Mouse (Mus musculus) heart, adult 18-20 months (tissue): ENCODE data around the gene Sox2. TPM values are rescaled to one million over a fixed set of nuclear protein-coding genes. Genes with fewer than 3 reads are reported as not detected.
A peak's percentile ranks its signal among the peaks of the same experiment; 100 is the strongest.

Experiments
- DNase-seq, 2 experiments: peaks; one replicate each; pipeline ENCODE4 v3.0.0; 2021 to 2022; ENCODE audit warnings: mixed read lengths in 1 of 2
- total RNA-seq, 2 experiments: library from RNA; stranded (reverse); gene quantifications; 2 replicates each; pipeline ENCODE4 v1.2.3; 2021

Gene Sox2
- total RNA-seq, 2 experiments from 2014 or later: 0.67 TPM; not detected in 1

DNA sequence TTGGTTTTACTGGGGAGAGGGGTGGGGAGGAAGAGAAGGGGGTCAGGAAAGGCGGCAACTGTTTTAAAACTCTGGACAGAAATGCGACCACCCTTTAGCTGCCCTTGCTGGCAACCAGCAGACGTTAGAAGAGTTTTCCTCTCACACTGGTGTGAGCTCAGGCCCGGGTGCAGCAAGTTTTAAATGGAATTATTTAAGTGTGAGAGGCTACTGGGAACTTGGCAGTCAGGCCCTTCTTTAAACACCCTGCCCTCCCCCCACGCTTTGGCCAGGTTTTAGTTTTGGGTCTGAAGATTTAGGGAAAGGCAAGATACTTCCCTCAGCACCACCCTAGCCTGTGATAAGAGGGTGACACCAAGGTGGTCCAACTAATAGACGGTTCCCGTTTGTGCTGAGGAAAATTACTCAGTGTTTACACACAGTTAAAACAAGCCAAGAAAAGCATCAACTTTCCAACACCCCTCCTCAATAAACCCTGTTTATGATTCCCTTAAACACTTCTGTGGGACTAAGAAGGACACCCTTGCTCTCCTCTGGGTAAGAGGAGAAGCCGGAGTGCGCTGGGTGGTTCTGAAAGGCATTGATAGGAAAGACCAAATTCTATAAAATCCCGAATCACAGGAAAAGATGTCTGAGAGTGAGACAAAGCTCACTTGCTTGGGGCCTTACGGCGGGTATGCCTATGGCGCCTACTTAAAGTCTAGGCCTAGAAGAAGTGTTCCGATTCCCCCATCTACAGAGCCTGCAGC is 10.5 kb downstream of the Sox2 start:
- no peak for DNase-seq

DNA sequence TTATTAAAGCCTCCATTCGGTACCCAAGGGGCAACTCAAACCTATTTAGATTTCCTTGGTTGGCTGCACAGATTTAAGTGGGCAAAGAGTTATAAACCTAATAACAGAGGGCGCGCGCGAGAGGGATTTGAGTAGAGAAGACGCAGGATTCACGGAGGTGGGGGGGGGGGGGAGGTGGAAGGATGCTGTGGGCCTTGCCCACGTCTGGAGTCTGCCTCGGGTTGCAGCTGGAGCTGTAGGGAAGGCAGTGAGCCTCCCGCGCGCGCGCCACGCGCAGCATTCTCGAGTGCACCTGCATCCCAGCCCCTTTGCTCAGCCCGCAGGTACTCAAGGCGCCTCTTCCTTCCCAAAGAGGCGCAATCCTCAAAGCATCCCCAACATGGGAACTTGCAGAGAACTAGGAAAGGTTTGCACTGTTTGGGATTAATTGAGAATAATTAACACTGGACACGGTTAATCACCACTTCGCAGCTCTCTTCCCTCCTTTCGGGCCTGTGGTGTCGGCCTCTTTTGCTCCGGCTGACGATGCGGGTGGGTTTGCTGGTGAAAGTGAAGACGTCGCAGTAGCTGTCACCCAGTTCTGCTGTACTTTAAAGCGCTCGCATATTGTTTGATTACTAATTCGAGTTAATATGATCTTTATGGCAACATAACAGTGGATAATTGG is 11.3 kb downstream of the Sox2 start:
- DNase-seq: no peak

DNA sequence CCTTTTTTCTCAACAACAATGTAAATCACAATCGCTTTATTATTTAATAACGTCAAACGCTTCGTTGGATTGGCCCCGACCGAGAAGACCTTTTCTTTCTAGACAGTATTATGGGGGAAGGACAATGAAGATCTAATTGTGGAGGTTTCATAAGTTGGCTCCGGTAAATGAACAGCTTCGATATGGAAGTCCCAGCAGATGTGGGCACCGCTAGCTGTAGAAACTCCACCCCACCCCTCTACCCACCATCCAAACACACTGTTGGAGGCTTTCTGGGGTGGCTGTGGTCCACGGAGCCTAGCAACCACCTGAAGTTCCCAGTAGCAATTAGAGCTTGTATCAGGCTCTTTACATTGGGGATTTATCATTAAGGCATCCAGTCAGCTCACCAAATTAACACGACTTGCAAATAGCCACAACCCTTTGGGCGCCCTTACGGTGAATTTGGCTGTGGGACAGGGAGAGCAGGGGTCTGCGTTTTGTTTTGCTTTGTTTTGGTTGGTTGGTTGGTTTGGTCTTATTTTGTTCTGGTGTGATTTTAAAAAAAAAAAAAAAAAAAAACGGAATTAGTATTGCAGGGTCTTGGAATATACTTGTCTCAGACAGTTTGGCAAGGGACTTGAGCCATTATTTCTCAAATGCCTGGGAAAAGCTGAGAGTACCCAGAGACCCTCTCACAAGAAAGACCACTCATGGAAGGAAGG is 12.0 kb downstream of the Sox2 start:
- peak in 1 of 2 experiments; percentile 9 for DNase-seq

DNA sequence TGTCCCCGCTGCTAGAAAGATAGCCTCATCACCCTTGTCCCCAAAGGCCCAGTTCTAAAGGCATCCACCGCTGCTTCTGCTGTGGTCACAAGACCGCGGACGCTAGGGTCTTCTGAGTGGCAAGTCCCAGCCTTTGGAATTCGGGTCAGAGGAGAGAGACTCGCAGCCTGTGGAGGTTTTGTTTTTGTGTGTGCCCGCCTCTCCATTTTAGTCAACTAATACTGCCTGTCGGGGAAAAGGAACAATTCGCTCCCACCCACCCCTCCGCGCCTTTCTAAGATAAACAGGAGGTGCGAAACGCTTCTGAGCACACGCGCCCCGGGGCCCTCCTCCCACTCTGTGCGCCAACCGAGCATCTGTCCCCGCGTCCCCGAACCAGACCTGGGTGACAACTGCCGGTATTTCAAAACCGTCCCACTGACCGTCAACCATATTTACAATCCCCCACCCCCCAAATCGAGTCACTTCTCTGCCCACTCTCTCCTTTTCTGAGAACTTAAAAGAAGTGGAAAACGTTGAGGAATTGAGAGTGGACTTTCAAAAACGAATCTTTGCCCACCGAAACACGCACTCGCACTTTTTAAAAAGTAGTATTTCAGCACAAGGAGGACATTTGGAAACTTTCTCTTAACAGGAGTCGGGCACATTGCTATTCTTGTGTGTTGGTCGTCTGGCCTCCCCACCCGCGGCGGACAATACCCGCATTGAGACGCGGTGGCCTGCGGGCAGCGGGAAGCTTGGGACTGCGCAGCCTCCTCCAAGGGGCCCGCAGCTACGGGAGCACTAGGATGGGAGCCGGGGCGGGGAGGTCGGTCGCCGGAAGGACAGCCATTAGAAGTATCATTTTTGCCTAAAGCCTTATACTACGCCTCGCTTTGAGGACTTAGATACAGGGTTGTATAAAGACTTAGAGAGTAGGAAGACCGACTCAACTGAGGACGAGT is 12.8 kb downstream of the Sox2 start:
- peak in 1 of 2 experiments; percentile 17 for DNase-seq

DNA sequence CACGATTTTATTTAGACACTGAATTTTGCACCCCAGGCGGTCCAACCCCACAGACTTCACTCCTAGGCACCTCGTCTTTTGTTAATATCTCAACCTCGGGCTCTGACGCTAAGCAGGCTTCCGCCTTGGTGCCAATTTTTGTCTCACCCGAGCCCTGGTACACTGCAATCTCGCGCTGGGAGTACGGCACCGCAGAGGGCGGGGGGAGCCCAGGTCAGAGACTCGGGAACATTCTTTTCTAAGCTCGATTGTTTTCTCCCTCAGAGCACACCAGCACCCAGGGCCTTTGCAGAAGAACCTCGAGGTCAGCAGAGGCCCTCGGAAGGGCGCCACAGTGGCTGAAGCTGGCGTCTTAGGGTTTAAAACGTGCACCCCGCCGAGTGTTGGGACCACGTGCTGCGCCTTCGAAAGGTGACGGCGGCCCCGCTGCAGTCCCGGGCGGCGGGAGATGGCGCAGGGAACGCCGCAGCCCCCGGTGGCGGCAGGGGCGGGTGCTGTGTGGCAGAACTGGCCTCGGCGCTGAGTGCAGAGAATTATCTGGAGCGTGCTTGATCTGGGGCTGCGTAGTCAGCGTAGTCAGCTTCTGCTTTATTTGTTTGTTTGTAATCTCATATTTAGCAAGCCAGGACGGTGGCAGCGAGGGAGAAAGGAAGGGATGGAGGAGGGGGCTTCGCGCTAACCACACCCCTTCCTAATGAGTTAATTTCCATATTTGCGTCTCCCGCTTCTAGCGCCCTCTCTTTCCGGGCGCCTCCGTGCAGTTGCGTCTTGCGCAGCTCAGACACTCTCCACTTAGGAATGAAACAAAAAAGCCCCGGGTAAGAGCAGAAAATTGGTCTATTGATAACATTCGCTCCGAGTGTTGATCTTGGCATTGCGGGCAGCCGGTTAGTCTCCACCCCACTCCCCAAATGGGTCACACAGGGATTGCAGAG is 13.8 kb downstream of the Sox2 start:
- peak in 1 of 2 experiments; percentile 13 for DNase-seq

DNA sequence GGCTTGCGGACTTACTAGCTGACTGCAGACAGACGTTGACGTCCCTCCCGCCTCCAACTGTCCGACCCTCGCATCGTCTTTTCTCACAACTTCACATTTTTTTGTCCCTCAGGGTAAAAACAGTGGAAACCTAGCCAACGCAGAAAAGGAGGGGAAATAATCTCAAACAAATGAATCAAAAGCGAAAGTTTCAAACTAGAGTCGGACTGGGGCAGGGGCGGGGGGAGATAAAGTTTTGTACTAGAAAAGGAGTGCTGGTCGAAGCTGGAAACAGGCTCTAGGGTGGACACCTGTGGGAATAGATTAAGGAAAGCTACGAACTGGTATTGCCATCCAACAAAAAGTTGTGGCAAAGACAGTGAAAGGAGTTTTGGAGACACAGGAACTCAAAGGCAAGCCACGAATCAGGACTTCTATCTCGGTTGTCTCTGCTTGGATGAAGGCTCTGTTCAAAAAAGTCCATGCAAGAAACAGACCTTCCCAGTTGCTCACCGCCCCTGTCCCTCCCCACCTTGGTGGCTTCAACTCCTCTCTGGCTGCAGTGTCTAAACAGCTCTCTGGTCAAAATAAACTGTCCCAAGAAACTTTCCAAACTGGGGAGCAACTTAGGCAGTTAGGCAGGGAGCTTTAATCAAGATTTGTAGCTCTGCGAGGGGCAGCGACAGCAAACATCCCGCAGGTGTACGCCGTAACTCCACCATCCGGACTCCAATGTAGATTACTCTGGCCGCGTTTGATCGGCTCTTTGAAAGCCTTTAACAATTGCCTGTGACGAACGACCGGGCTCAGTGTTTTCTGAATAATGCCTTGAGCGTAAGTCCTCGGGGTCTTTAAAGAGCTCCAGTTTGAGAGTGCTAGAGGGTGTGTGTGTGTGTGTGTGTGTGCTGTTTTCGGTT is 14.7 kb downstream of the Sox2 start:
- DNase-seq: peak in 1 of 2 experiments; percentile 39

DNA sequence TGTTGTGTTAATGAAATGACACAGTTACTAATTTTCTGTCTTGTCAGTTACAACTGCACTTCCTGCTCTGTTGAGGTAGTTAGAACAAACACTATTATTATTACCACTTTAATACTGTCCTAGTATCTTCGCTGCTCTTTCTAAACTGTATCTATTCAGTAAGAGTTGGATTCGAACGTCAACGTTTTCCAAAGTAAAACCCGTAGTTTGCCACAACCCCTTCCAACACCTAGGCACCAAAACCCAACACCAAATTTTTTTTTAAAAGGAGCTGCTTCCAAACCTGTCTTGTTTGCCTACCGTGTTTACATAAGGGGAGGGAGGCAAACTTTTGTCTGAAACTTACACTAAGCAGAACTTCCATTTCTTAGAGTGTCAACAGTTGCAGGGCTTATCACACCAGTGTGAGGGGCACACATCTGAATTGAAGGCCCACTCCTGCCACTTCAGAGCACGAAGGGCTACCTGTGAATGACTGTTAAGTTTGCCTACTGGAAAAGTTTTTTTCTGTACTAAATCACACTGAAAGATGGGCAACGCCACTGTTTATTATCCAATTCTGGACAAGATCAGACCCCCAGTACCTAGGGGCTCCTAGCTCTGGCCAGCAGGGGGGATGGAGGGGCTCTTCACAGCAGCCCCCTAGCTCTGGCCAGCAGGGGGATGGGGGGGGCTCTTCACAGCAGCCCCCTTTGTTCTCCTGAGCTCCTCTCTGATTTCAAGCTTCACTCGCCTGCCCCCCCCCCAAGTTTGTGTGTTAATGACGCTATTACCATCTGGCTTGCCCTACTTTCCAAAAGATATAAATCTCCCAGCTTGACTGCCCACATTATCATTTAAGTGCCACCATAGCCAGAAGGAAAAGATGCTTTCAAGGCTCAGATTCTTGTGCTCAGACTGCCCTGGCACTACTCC is 15.8 kb downstream of the Sox2 start:
- no peak for DNase-seq

DNA sequence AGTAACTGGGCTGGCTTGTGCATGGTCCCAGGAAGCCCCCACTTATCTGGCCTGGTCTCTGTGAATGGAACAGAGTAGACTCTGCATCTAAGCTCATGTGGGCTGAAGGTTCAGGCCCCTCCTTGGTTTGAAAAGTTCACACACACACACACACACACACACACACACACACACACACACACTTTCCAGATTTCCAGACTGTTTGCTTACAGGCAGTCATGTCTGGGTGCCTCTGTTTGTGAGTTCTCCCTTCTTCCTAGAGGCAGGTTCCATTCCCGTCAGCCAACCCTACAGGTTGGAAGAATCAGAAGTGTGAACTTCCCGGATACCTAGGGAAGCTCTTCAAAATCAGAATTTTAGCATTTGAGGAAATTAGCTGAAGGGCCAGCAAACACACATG is 17.0 kb downstream of the Sox2 start:
- no peak for DNase-seq

DNA sequence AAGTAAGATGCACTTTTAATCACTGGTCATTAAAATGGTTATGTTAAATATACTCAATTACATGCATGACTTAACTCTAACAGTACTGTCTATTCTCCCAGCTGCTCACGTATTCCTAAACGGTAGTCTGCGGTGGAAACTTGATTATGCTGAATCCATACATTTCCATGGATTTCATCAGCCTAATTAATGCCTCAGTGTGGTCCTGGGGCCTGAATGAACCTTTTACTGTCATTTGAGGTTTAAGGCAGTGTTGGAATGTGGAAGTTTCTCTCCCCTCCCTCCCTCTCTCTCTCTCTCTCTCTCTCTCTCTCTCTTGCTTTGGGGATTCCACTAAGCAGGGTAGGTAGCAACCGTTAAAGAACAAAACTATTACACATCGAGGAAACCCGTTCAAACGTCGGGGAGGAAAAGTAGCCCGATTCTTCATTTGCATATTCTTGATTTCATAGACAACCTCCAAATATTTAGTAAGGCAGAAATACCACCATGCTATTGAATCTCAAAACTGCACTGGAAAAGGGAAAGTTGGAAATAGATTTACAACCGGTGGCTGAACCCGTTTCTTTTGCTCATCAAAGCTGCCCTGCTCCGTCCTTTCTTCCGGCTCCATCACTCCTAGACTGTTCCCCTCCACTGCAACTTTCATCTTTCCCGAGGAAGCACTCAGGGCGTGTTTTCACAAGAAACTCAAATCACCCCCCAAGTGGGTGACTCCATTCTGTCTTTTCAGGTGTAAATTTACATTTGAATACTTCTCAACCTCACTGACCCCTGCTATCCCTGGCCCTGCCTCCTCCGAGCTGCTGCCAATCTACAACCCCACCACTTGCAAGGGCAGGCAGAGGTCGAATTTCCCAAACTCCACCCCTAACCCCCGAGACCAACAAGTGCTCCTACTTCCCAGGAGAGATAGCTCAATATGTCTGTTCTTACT is 17.9 kb downstream of the Sox2 start:
- DNase-seq: no peak

DNA sequence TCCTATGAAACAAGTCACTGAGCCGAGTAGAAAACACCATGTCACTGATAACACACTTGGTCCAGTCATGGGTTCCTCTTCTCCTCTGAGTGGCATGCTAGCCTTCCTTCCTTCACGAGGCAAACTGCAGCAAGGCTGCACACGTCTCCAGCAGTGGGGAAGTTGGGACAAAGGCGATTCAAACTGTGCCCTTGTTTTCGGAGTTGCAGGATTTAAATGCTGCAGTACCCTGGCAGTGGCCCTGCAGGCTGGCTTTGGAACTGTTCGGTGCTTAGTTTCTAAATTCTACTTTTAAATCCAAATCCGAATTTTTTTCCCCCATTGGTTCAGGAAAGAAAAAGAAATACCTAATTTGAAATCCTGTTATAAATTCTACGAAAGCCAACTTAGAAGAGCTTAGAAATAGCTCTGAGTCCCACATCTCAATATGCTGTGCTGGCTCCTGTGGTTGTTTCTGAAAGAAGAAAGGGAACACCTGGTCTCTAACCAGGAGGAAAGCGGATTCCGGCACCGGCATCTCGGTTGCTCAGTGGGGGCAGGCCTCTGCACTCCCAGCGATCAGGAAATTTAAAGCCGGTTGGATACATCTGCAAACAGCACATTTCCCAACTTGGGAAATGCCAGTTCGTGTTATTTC is 20.9 kb downstream of the Sox2 start:
- DNase-seq: no peak

DNA sequence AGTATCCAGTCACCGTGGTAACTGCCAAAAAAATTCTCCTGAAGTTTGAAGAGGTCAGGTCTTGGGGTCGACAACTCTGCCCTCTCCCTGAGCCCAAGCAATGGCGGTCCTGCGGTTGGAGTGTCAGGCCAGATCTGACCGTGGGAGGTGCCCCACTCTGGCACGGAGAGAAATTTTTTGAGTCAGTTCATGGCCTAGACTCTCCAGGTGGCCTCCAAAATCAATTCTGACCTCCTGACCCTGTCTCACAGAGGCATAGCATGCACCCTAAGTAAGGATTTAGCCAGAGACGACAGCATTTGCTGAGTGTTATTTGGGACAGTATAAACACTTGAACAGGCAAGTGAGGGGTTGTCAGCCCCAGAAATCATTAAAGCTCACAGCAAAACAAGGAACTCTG is 28.6 kb downstream of the Sox2 start:
- no peak for DNase-seq

DNA sequence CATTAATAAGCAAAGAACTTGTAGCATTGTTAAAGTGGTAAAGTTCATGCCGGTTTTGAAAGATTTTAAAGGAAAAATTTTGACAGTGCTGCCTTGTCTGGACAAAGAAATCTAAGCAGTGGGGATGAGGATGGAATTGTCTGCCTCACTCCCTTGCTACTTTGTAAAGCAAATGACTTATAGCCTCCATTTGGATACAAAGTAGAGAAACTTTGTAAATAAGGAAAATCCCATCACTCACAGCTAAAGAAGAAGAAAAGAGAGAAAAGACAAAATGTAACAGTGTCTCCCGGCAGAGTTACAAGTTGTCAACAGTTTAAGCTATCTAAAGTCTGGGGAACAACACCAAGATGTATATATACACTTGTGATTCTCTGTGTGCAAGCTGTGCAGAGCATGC is 29.2 kb downstream of the Sox2 start:
- DNase-seq: no peak

DNA sequence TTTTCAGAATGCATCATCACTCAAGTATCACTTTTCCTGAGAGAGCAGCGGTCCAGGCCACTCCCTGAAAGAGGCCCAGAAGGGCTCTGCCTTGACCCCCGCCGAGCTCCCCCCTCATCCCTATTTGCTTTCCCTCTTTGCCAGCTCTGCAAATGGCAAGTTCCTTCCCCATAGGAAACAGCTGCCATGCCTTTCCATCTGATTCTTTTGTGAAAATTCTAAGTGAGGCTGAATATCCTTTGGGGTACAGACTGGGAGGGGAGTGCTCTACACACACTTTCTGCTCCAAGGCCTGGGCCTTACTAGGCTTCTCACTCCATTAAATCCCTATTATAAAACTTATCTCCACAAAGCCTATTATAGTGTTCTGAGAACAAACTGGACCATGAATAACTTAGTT is 29.7 kb downstream of the Sox2 start:
- DNase-seq: no peak

DNA sequence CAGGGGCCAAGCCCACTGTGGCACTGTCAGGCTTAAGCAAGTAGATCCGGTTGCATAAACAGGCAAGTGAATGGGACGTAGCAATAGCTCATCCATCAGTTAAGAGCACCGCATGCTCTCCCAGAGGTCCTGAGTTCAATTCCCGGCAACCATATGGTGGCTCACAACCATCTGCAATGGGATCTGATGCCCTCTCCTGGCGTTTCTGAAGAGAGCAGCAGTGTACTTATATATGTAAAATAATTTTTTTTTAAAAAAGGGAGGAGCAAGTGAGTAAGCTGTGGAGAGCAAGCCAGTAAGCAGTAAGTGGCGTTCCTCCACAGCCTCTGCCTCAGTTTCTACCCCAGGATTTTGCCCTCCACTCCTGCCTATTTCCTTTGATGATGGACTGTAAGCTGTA is 37.9 kb downstream of the Sox2 start:
- DNase-seq: no peak

DNA sequence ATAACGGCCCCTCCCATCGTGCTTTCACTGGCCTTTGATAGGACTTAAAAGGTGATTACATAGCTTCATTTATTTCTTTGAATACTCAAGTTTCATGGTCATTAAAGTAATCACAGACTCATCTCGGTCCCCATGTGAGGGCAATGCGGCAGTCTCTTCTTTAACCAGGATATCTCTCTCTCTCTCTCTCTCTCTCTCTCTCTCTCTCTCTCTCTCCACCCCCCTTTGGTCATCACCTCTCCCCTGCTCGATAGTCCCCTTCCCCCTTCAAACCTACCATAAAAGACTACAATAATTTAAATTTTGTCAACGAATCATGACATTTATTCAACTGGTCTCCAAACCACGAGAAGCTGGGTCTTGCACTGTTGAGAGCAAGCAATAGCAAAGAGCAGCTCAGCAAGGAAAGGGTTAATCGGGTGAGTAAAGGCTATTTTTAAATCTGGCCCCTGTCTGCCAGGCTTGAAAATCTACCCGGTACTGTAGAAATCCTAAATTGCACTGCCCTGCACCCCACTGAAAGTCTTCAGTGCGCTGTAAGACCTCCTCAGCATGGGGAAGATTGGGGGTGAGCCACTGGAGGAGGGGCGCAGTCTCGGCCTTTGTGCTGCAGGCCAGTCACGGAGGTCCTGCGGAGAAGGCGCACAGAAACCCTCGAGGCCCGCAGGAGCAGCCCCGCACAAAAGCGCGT is 41.6 kb downstream of the Sox2 start:
- no peak for DNase-seq

DNA sequence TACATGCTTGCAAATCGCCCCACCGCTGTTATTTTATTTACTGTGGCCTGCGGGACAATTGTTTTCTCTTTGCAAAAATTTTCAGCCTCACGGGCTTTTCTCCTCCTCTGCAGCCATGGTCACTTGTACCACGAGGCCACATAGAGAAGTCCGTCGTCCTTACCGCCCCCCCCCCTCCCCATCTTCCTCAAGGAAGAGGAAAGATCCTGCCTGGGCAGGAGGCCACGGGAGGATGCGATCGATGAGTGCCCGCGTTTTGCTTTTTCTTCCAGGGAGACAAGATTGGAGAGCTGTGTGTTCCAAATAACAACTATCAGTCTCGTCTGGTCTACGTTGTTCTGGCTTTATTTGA is 42.2 kb downstream of the Sox2 start:
- no peak for DNase-seq
